Mouse (Mus musculus) erythroblast, embryonic 14.5 days (primary cell): ENCODE results near the gene D17Wsu92e.

ENCODE experiments used
- GATA1 ChIP-seq: IDR thresholded peaks from 2 replicates; pipeline ENCODE4 v1.6.1; 2012; ENCODE audit warnings: low read length, inconsistent platforms, mixed read lengths
- TAL1 ChIP-seq: IDR thresholded peaks from 3 replicates; pipeline ENCODE4 v1.6.1; 2012; ENCODE audit warnings: low read length, inconsistent platforms, mixed read lengths

- no peak for TF ChIP-seq GATA1
- no peak for TF ChIP-seq TAL1
Observed at GRCm38 (mm10) chr17:27839469-27840252, 19.2 kb upstream of the D17Wsu92e start.
